In the genomic region with DNA sequence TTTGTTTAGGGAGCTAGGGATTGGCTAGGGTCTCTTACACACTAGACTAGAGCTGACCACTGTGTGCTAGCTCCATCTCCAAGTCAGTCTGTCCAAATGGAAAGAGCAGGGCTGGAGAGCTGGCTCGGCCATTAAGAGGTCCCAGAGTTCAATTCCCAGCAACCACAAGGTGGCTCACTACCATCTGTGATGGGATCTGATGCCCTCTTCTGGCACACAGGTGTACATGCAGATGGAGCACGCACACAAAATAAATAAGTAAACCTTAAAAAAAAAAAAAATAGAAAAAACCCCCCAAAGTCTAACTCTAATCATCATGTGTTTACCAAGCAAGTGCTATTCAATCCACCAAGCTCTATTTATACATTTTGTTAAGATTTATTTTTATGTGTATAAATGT, we compare ENCODE assay signal across 16 mouse cellular contexts. TPM values are rescaled to one million over a fixed set of nuclear protein-coding genes. Genes with fewer than 3 reads are reported as not detected.
A peak's percentile ranks its signal among the peaks of the same experiment; 100 is the strongest.
DNase-seq lines count a peak whose midpoint lies in the region; ATAC-seq and TF ChIP-seq lines count a peak whose summit lies in the region.
"Had no signal": no experiment of that assay in that cellular context is flagged by ENCODE, and none has a peak within 500 bp of the region (broad histone marks: within the 10 kb centered on the region; RNA-seq: fewer than 3 reads in every experiment).

No protein-coding gene starts in this region.

- peak; percentile 35 for TF ChIP-seq CTCF in heart, adult 2 months (IDR thresholded peaks at IDR 0.05)
- peak; percentile 42; the same call in 1 of the 2 replicates for TF ChIP-seq CTCF in lung, postnatal 0 days (IDR thresholded peaks at IDR 0.05)
- peak; percentile 69 for TF ChIP-seq CTCF in Patski (IDR thresholded peaks at IDR 0.05)
- peak; percentile 38; the same call in 1 of the 2 replicates for TF ChIP-seq CTCF in small intestine, adult 2 months (IDR thresholded peaks at IDR 0.05; ENCODE audit: extremely low read depth, insufficient read length, insufficient replicate concordance, low read depth, low read length)

- no peaks in the 10 kb centered on the region for H3K9me3 ChIP-seq in lung, postnatal 0 days (ENCODE audit: low read length)
- H3K9me3 ChIP-seq: G1E; heart, embryonic 10.5 days; limb, embryonic 15.5 days had no signal

- CTCF ChIA-PET in Patski (lab: Charles Lee), result interaction anchor here (1.0 to 3.3 kb wide), 2 partner anchors 9 to 38 kb away, joined by 3 to 16 read pairs; no protein-coding TSS in a partner anchor

- no peak overlapping the region for H3K27ac ChIP-seq in heart, adult 2 months
- no peak overlapping the region for H3K27ac ChIP-seq in lung, postnatal 0 days (ENCODE audit: low read length)
- H3K27ac ChIP-seq in small intestine, adult 2 months (ENCODE audit: insufficient read depth, low read depth, low read length), result no peak overlapping the region
- H3K27ac ChIP-seq: heart, embryonic 10.5 days; limb, embryonic 15.5 days had no signal

- in situ Hi-C loops in Patski (cut with MboI; ENCODE audit: low pct_unique_long_range_greater_than_20kb), result loop anchor here (5.0 kb wide), 2 partner anchors 32 to 242 kb away; no protein-coding TSS in a partner anchor

- no peaks in the 10 kb centered on the region for H3K27me3 ChIP-seq in heart, adult 2 months (ENCODE audit: control insufficient read depth, insufficient read depth, low read length)
- H3K27me3 ChIP-seq in lung, postnatal 0 days (replicated peaks; ENCODE audit: insufficient read depth, low read length), result no peaks in the 10 kb centered on the region
- no peaks in the 10 kb centered on the region for H3K27me3 ChIP-seq in Patski
- no peaks in the 10 kb centered on the region for H3K27me3 ChIP-seq in small intestine, adult 2 months (ENCODE audit: control insufficient read depth, insufficient read depth, low read length)
- H3K27me3 ChIP-seq: limb, embryonic 15.5 days had no signal

- no peak overlapping the region for H3K4me2 ChIP-seq in lung, postnatal 0 days (replicated peaks; ENCODE audit: low read depth, low read length)
- H3K4me2 ChIP-seq: limb, embryonic 15.5 days had no signal

- no peak for DNase-seq in heart, adult 2 months
- DNase-seq in heart, adult 11 months, result no peak
- no peak for DNase-seq in lung, postnatal 0 days (ENCODE audit: low spot score)
- no peak for DNase-seq in lung, postnatal 36 days
- DNase-seq in Patski (ENCODE audit: low read depth, low spot score), result no peak
- DNase-seq in testis, postnatal 14 days (ENCODE audit: low spot score), result no peak
- no peak for DNase-seq in T-cell, adult 2 months (ENCODE audit: low spot score)
- DNase-seq: cerebellum, postnatal 36 days; kidney, postnatal 10 days; thymus, adult 2 months had no signal

- no peak overlapping the region for H3K4me3 ChIP-seq in heart, adult 2 months
- no peak overlapping the region for H3K4me3 ChIP-seq in lung, postnatal 0 days (ENCODE audit: low read depth, low read length)
- H3K4me3 ChIP-seq in small intestine, adult 2 months (ENCODE audit: low read depth, low read length), result no peak overlapping the region
- H3K4me3 ChIP-seq: heart, embryonic 10.5 days; limb, embryonic 15.5 days; megakaryocyte, embryonic 14.5 days; myocyte had no signal

- TF ChIP-seq EP300 in heart, adult 2 months (IDR thresholded peaks at IDR 0.05; ENCODE audit: insufficient read depth, low read depth, low read length), result no peak
- TF ChIP-seq EP300 in lung, postnatal 0 days (IDR thresholded peaks at IDR 0.05), result no peak

- ATAC-seq in lung, postnatal 0 days, result no peak
- ATAC-seq in Patski, result no peak

- no peaks in the 10 kb centered on the region for H3K36me3 ChIP-seq in heart, adult 2 months (ENCODE audit: control insufficient read depth, insufficient read depth, low read length)
- H3K36me3 ChIP-seq in lung, postnatal 0 days (ENCODE audit: insufficient read depth, low read length), result no peaks in the 10 kb centered on the region
- H3K36me3 ChIP-seq in small intestine, adult 2 months (ENCODE audit: control insufficient read depth, insufficient read depth, low read length), result no peaks in the 10 kb centered on the region

- intact Hi-C loops in heart, adult 2 months (cut with DNase I), result loop anchor here (5.0 kb wide), 1 partner anchor 37 kb away; no protein-coding TSS in a partner anchor

- no peak overlapping the region for H3K9ac ChIP-seq in heart, adult 2 months (ENCODE audit: low read depth, low read length)
- no peak overlapping the region for H3K9ac ChIP-seq in lung, postnatal 0 days (replicated peaks; ENCODE audit: low read depth)
- H3K9ac ChIP-seq: limb, embryonic 15.5 days had no signal

- 0 out of 2 replicates have a peak, but pooled peaks cover 2% of the 10 kb centered on the region for H3K4me1 ChIP-seq in heart, adult 2 months (ENCODE audit: control insufficient read depth, insufficient read depth, low read length)
- H3K4me1 ChIP-seq in lung, postnatal 0 days (ENCODE audit: insufficient read depth, low read depth, low read length), result no peaks in the 10 kb centered on the region
- H3K4me1 ChIP-seq in small intestine, adult 2 months (ENCODE audit: control insufficient read depth, insufficient read depth, insufficient read length, low read length), result peaks cover 2% of the 10 kb centered on the region; the same call in 1 of the 2 replicates
- H3K4me1 ChIP-seq: limb, embryonic 15.5 days had no signal

- TF ChIP-seq POLR2A in heart, adult 2 months (IDR thresholded peaks at IDR 0.05; ENCODE audit: insufficient read depth, low read depth, low read length), result no peak
- TF ChIP-seq POLR2A in small intestine, adult 2 months (IDR thresholded peaks at IDR 0.05; ENCODE audit: low read depth, low read length), result no peak

- POLR2A ChIA-PET in Patski (lab: Charles Lee), result no interaction called here

- H3K79me2 ChIP-seq in heart, adult 2 months (replicated peaks; ENCODE audit: control insufficient read depth, insufficient read depth, low read length), result no peaks in the 10 kb centered on the region

- 86% methylated on average over 2 of the region's 2 CpGs for WGBS in heart, adult 2 months
- WGBS in lung, postnatal 0 days, result 85% methylated on average over 2 of the region's 2 CpGs
- WGBS in small intestine, adult 2 months, result 86% methylated on average over 2 of the region's 2 CpGs

RNA-seq across cellular contexts. Expression of a gene that starts 9.4 kb away (rescaled TPM):
- not detected for total RNA-seq in heart, adult 2 months (2021)
- polyA plus RNA-seq in heart, adult 2 months (2012; rRNA removed), result not detected in 2 replicates
- 5.3 and 6.3 TPM in 2 replicates for polyA plus RNA-seq in lung, postnatal 0 days (2015; fragmentation: Nextera tagmentation; extraction: Ambion mirVana)
- not detected for polyA plus RNA-seq in Patski (2021)
- polyA plus RNA-seq in small intestine, adult 2 months (2012; rRNA removed), result 0.09 and 0.15 TPM in 2 replicates
- polyA plus RNA-seq: G1E had no signal

RNA-seq across cellular contexts. Expression of a gene that starts 14.0 kb away (rescaled TPM):
- total RNA-seq in heart, adult 2 months (2021), result 1 to 10 TPM; 2.1 to 2.6 TPM
- 2.1 and 3.0 TPM in 2 replicates for polyA plus RNA-seq in heart, adult 2 months (2012; rRNA removed)
- 5.6 and 5.9 TPM in 2 replicates for polyA plus RNA-seq in lung, postnatal 0 days (2015; fragmentation: Nextera tagmentation; extraction: Ambion mirVana)
- polyA plus RNA-seq in Patski (2021), result 35.3 TPM
- polyA plus RNA-seq in small intestine, adult 2 months (2012; rRNA removed), result 0.89 and 1.5 TPM in 2 replicates

RNA-seq across cellular contexts. Expression of a gene that starts 20.8 kb away (rescaled TPM):
- total RNA-seq in heart, adult 2 months (2021), result 100 to 1,000 TPM; 129 to 131 TPM
- 52.2 and 94.2 TPM in 2 replicates for polyA plus RNA-seq in heart, adult 2 months (2012; rRNA removed)
- 287 and 320 TPM in 2 replicates for polyA plus RNA-seq in lung, postnatal 0 days (2015; fragmentation: Nextera tagmentation; extraction: Ambion mirVana)
- 170 TPM for polyA plus RNA-seq in Patski (2021)
- polyA plus RNA-seq in small intestine, adult 2 months (2012; rRNA removed), result 10.2 and 14.1 TPM in 2 replicates

RNA-seq across cellular contexts. Expression of a gene that starts 43.1 kb away (rescaled TPM):
- 1 to 10 TPM; 2.7 to 2.9 TPM for total RNA-seq in heart, adult 2 months (2021)
- 2.1 and 2.9 TPM in 2 replicates for polyA plus RNA-seq in heart, adult 2 months (2012; rRNA removed)
- 10.5 and 11.3 TPM in 2 replicates for polyA plus RNA-seq in lung, postnatal 0 days (2015; fragmentation: Nextera tagmentation; extraction: Ambion mirVana)
- 7.2 TPM for polyA plus RNA-seq in Patski (2021)
- 4.2 and 11.0 TPM in 2 replicates for polyA plus RNA-seq in small intestine, adult 2 months (2012; rRNA removed)
